Mouse (Mus musculus): ENCODE measurements at regions not wholly inside any gene's neighbourhood (a gene's known extent, or its start where the extent isn't known, plus 50 kb on each side); places are given as distances from the start of the nearest gene placed in this dataset.

- DNase-seq (ENCODE audit: extremely low spot score, low spot score) = no peak
Observed at GRCm38 (mm10) chr16:42808864-42809263, 66.8 kb upstream of the Zbtb20 start.

DNA sequence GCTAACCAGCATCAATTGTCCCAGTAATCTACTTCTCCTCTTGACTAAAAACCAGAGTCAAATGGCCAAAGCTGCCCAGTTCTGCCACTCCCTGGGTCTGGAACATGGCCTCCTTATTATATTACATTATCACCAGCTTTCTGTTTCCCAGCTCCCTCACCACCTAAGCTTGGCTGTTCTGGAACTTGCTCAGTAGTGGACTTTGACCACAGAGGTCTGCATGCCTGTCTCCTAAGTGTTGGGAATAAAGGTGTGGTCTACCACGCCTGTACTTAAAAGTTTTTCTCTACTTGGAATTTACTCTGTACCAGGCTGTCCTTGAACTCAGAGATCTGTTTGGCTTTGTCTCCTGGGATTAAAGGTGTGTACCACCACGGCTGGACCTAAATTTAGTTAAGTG is 68.1 kb upstream of the Zbtb20 start:
- no peak for DNase-seq (ENCODE audit: extremely low spot score, low spot score)

- DNase-seq (ENCODE audit: extremely low spot score, low spot score) = no peak
Observed at GRCm38 (mm10) chr16:42803609-42804008, 72.1 kb upstream of the Zbtb20 start.

GRCm38 (mm10) chr16:42792571-42792970 is 83.1 kb upstream of the Zbtb20 start:
- no peak for DNase-seq (ENCODE audit: extremely low spot score, low spot score)

GRCm38 (mm10) chr16:42784712-42785111 is 91.0 kb upstream of the Zbtb20 start:
- DNase-seq (ENCODE audit: extremely low spot score, low spot score) = no peak

DNA sequence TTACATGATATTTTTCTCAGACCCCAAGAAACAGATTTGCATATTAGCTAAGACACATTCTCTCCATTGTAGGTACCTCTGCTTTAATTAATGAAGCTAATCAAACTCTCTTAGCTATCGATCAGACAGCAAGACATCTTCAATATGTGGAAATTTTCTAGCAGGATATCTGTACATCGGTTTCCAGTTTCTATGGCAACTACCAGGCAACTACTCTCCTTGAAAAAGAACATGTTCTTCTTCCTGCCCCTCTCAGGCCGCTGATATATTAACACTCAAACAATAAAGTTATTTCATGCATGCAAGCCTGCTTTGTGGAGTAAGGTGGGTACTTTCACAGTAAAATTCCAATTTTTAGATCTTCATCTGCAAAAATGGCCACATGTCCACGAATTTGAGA is 91.7 kb upstream of the Zbtb20 start:
- no peak for DNase-seq (ENCODE audit: extremely low spot score, low spot score)

- peak; percentile 54 for DNase-seq (ENCODE audit: extremely low spot score, low spot score)
Observed at GRCm38 (mm10) chr16:42782091-42782679, 93.5 kb upstream of the Zbtb20 start.

- DNase-seq (ENCODE audit: extremely low spot score, low spot score) = peak; percentile 52
Observed at GRCm38 (mm10) chr16:42781096-42782071, 94.3 kb upstream of the Zbtb20 start.

DNA sequence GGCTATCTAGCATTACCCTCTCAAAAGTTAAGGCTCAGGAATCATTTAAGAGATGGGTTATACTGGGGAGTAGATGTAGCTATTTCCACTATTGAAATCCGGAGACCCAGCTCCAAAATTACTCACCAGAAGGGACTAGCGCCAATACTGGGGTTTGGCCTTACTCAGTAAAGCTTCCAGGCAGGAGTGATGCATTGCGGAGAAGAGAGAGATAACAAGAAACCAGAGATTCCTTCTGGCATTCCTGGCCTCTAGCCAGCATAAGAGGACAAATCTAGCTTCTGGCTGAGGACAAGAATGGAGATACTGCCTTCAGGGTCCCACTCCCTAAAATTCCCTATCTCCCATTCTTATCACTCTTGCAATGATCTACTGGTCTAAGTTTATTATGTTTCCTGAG is 95.7 kb upstream of the Zbtb20 start:
- no peak for DNase-seq (ENCODE audit: extremely low spot score, low spot score)

- no peak for DNase-seq (ENCODE audit: extremely low spot score, low spot score)
Observed at GRCm38 (mm10) chr16:42772640-42773039, 103.0 kb upstream of the Zbtb20 start.

DNA sequence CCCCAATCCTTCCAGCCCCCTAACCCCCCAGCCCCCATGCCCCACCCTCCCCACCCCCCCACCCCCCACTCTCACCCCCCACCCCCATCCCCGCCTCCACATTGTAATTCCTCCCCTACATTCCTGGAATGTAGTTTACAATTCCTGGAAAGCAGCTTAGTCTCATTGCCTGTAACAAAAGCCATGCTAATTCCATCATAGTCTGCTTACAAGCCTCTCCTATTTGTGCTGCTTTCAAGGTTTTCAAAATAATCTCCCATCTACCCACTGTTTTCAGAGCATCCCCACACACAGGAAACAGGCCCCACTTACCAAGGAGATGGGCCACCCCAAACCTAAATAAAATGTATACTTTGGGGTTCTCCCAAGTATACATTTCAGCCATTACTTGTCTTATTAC is 105.5 kb upstream of the Zbtb20 start:
- DNase-seq (ENCODE audit: extremely low spot score, low spot score) = no peak

GRCm38 (mm10) chr16:42748681-42749080 is 127.0 kb upstream of the Zbtb20 start:
- no peak for DNase-seq (ENCODE audit: extremely low spot score, low spot score)

DNA sequence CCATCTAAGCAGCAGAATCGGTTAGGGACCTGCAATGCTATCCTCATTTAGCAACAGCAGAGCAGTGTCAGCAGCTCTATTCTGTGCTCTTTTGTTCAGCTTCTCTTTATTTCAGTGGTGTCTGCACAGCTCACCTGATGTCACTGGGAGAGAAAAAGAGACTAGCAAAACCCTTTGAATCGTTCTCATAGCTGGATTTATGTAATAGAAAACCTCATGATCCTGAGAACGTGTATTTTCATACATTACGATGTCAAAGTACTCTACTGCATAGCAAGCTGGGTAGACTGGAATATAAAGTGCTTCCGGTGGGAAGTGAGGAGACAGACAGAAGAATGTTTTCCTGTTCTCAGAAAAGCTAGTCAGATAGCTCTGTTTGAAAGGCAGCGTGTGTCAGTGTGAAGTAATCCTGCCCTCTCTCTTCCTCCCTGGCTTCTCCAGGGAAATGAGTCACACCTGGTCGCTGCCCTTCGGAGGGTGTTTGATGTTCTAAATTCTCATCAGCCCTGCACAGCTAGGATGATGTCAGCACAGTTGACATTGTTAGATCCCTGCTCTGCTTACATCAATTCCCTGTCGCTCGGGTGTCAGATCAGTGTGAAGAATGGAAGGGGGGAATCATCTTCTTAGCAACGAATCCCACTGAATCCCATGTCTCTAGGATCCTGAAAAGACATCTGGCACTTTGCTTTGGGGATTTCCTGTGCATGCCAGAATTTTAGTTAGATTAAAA is 129.6 kb upstream of the Zbtb20 start:
- no peak for DNase-seq (ENCODE audit: extremely low spot score, low spot score)

DNA sequence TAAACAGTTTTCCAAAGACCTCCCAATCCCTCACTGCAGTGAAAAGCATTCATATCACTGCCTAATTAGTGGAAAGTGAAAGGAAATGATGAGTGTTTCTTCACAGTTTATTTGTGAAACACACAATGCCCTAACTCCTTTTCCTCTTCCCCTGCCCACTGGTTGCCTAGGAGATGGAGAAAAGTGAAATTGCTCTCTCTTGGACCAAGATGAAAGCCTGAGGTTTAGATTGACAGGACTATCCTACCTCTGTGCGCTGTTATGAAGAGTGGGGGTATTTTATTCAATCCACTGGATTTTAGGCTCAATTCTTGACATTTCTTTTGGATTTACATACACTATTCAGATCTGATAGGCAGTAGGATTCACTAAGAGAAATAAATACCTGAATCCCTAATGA is 132.1 kb upstream of the Zbtb20 start:
- no peak for DNase-seq (ENCODE audit: extremely low spot score, low spot score)

GRCm38 (mm10) chr16:42743120-42743519 is 132.6 kb upstream of the Zbtb20 start:
- DNase-seq (ENCODE audit: extremely low spot score, low spot score) = no peak

GRCm38 (mm10) chr16:42727826-42728225 is 147.9 kb upstream of the Zbtb20 start:
- no peak for DNase-seq (ENCODE audit: extremely low spot score, low spot score)

- no peak for DNase-seq (ENCODE audit: extremely low spot score, low spot score)
Observed at GRCm38 (mm10) chr16:42719915-42720314, 155.8 kb upstream of the Zbtb20 start.

DNA sequence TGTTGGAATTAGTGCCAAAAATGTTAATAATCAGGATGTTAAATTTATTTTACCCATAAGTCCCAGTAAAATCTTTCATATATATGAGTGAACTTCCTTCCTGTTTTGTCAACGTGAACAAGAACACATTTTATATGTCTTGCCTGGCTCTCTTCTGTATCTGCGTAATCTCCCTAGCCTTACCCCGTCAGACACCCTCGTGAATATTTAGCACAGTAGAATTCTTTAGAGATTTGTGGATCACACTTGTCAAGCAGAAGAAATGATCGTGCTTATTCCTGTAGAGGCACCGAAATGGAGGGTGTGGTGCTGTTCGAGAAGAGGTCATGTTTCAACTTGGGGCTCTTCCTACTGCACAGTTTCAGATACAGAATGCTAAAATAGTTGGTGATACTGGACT is 157.2 kb upstream of the Zbtb20 start:
- DNase-seq (ENCODE audit: extremely low spot score, low spot score) = no peak

- no peak for DNase-seq (ENCODE audit: extremely low spot score, low spot score)
Observed at GRCm38 (mm10) chr16:42717828-42718412, 157.8 kb upstream of the Zbtb20 start.

DNA sequence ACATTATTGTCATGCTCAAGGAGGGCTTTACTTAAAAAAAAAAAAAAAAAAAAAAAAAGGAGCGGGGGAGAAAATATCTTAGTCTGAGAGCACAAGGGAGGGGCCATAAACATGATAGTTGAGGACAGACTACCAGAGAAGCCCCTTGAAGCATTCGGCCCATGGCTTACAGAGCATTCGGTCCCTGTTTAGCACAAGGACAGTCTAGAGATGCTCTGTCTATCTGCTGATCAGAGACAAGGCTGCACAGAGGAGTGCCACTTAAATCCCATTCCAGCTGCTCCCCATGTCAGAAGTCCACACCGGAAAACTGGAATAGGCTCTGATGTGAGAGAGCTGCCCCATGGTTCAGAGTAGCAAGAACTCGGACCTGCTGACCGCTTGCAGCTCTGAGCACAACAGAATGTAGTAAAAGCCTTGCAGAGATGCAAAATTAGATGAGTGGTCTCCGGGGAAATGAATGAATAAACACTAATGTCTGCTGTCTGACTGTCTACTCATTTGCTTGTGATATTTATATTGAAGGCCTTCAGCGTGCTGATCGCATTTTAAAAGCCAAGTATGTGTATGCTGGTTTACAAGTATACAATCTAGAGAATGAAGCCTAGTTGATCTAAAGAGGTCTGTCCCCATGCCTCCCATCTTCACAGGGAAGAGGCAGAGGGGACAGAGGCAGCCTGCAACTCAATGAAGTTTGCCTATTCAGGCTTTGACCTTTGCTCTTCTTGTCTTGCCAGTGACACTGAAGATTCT is 158.4 kb upstream of the Zbtb20 start:
- no peak for DNase-seq (ENCODE audit: extremely low spot score, low spot score)

GRCm38 (mm10) chr16:42702676-42703075 is 173.0 kb upstream of the Zbtb20 start:
- no peak for DNase-seq (ENCODE audit: extremely low spot score, low spot score)
